Mouse (Mus musculus) embryo, embryonic 11.5 days (tissue): ENCODE results near the gene Eme2.

ENCODE experiments used
- DNase-seq: peaks from one replicate; pipeline ENCODE4 v3.0.0-alpha.2; 2012; ENCODE audit warnings: low read depth, low spot score

Gene Eme2

GRCm38 (mm10) chr17:24896241-24896992, 1.5 kb upstream of the Eme2 start, which contains the start of gene Nme3:
Gene Nme3 (plus strand): TSS chr17:24896500.
- peak; percentile 50 for DNase-seq

GRCm38 (mm10) chr17:24895571-24896240, 819 bp upstream of the Eme2 start:
- DNase-seq: no peak

GRCm38 (mm10) chr17:24894061-24894994, 559 bp downstream of the Eme2 start:
- DNase-seq: no peak

GRCm38 (mm10) chr17:24893276-24893675, 1.6 kb downstream of the Eme2 start:
- DNase-seq: no peak

GRCm38 (mm10) chr17:24892785-24893184, 2.1 kb downstream of the Eme2 start:
- no peak for DNase-seq

GRCm38 (mm10) chr17:24891321-24891720, 3.6 kb downstream of the Eme2 start:
- no peak for DNase-seq

- no peak for DNase-seq
Measured at GRCm38 (mm10) chr17:24890151-24891092, 4.5 kb downstream of the Eme2 start.

GRCm38 (mm10) chr17:24888862-24889261, 6.0 kb downstream of the Eme2 start:
- no peak for DNase-seq

- no peak for DNase-seq
Measured at GRCm38 (mm10) chr17:24887291-24888080, 7.4 kb downstream of the Eme2 start.

GRCm38 (mm10) chr17:24886932-24887271, 8.0 kb downstream of the Eme2 start:
- no peak for DNase-seq

GRCm38 (mm10) chr17:24886134-24886931, 8.6 kb downstream of the Eme2 start, which contains the start of the genes Nubp2 and Spsb3:
Gene Nubp2 (minus strand): TSS chr17:24886349.
Gene Spsb3 (plus strand): TSS chr17:24886643.
- DNase-seq: peak; percentile 98

GRCm38 (mm10) chr17:24885356-24886133, 9.3 kb downstream of the Eme2 start:
- no peak for DNase-seq

GRCm38 (mm10) chr17:24884391-24884790, 10.5 kb downstream of the Eme2 start:
- DNase-seq: no peak

GRCm38 (mm10) chr17:24881738-24882440, 13.0 kb downstream of the Eme2 start:
- no peak for DNase-seq

- DNase-seq: no peak
Measured at GRCm38 (mm10) chr17:24878531-24878930, 16.4 kb downstream of the Eme2 start.

GRCm38 (mm10) chr17:24878117-24878397, 16.8 kb downstream of the Eme2 start:
- no peak for DNase-seq

GRCm38 (mm10) chr17:24877336-24878116, 17.4 kb downstream of the Eme2 start:
- no peak for DNase-seq
